Mouse (Mus musculus) kidney, adult 2 months (tissue): Measurements from ENCODE around the gene Cenpf.

Experiments used
- CTCF ChIP-seq: fragments of 200-500 bp; conservative IDR thresholded peaks from 2 replicates; pipeline ENCODE4 v1.5.1; 2011; ENCODE audit warnings: low read depth, mild to moderate bottlenecking, control low read depth, low read length, moderate library complexity, mixed read lengths; ENCODE audit not compliant: insufficient read depth, insufficient read length
- POLR2A ChIP-seq: fragments of 200-500 bp; IDR thresholded peaks from one replicate; pipeline ENCODE4 v1.6.1; 2011; ENCODE audit warnings: low read depth, low read length, control low read depth

DNA sequence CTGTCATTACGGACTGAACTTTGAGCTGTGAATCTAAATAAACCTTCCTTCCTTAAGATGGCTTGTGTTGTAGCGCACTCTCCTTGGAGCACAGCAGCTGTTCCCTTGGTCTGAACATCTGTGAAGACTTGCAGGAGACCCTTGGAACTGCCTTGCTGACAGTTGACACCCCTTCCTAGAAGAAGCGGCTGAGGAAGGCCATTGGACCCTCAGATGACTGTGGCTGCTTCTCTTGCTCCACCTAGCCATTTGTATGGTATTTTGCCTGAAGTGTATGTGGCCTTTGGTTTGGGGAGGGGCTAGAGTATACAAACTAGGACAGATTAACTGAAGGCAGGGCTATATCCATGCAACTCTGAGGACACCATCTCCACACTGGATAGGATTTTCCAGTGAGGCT, 90.8 kb downstream of the Cenpf start:
- no peak for TF ChIP-seq CTCF
- TF ChIP-seq POLR2A, result no peak
